Mouse (Mus musculus) natural killer cell, adult 2 months (primary cell): ENCODE measurements around the gene Vmn1r34.
A peak's percentile ranks its signal among the peaks of the same experiment; 100 is the strongest.
"Not testable (repeated sequence)": the region's sequence is repeated elsewhere in the genome, so short reads cannot be mapped to it uniquely, and the experiment has no call there.

Source experiments
- DNase-seq, 2 experiments: peaks; one replicate each; pipeline ENCODE4 v3.0.0; 2022; ENCODE audit warnings: low spot score in 2 of 2

The Vmn1r34 gene

DNA sequence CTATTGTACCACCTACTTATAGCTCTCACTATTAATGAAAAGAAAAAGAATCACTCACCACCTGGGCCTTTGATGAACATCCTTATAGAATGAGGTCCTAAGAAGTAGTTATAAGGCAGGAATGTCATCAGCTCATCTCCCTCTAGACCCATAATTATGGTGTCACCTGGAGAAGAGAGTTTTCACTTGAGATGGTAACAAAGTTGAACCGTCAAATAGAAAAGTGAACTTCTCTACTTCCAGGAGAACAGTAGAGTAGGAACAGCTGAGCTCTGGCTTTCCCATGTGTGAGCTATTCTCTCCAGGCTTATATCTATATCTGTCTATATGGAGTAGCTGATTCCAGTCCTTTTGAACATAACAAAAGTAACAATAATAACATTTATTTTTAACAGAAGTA lies at the start of gene Vmn1r34:
TSS of gene Vmn1r34 (minus strand) at position 101 of the 400 bp plus-strand sequence.
- no peak for DNase-seq

DNA sequence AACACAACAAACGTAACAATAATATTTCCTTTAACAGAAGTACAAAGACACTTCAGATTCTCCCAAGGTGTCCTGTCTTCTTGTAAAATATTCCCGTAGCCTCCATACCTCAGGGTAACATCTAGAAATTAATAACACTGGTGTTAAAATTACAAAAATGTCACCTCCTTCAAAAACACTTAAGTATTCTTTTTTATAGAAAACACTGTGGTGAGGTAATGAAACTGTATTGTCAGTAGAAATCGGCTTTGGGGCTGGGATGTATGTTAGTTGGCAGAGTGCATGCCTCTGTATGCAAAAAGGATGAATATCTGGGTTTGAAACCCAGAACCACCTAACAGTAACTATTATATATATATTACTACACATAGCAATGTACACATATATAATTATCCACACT lies 42.1 kb upstream of the Vmn1r34 start, which contains the start of gene Vmn1r35:
TSS of gene Vmn1r35 (minus strand) at position 101 of the 400 bp plus-strand sequence.
- DNase-seq: no peak

GRCm38 (mm10) chr6:66618182-66618581 lies 25.5 kb downstream of the Vmn1r34 start, which contains the start of gene Vmn1r33:
TSS of gene Vmn1r33 (minus strand) at chr6:66618282.
- not testable (repeated sequence) for DNase-seq

GRCm38 (mm10) chr6:66595804-66596203 lies 47.9 kb downstream of the Vmn1r34 start:
- DNase-seq: peak in 1 of 2 experiments; percentile 10
